Mouse (Mus musculus): Measurements from ENCODE around the gene Aip.
A peak's percentile ranks its signal among the peaks of the same experiment; 100 is the strongest.

Gene Aip

GRCm38 (mm10) chr19:4108535-4108934 lies 17.1 kb downstream of the Aip start:
- no peak for DNase-seq

DNA sequence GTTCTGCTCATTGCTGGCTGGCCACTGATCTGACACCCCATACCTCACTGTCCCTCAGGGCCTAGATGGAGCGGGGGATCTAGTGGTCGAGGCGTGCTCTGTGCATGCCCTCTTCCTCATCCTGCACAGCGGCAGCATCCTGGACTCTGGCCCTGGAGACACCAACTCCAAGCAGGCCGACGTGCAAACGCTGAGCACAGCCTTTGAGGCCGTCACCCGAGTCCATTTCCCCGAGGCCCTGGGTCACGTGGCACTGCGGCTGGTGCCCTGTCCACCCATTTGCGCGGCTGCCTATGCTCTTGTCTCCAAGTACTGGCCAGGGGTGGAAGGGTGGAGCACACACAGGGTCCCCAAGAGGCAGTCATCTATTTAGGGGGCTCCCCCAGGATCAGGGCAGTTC lies 19.0 kb downstream of the Aip start:
- no peak for DNase-seq

GRCm38 (mm10) chr19:4104675-4105194 lies 20.9 kb downstream of the Aip start:
- DNase-seq, result no peak

GRCm38 (mm10) chr19:4103792-4104191 lies 21.9 kb downstream of the Aip start:
- DNase-seq, result no peak

- no peak for DNase-seq
Observed at GRCm38 (mm10) chr19:4103294-4103693, 22.4 kb downstream of the Aip start.

GRCm38 (mm10) chr19:4102626-4103025 lies 23.0 kb downstream of the Aip start:
- DNase-seq, result no peak

DNA sequence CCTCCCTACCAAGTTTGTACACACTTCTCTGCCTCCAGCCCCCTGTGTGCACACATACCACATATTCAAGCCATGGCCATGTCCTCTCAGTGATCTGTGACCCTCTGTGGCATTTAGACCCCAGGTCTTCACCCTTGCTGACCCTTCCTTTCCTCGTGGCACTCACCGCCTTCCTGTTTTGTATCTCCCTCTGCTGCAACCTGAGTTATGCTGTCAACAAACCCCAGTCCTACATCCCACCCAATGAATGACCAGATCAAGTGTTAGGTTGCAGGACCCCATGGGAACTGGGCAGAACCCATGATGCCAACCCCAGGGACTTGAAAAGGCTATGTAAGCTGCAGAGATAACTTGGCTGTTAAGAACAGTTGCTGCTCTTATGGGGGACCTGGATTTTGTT lies 23.6 kb downstream of the Aip start:
- DNase-seq, result no peak

DNA sequence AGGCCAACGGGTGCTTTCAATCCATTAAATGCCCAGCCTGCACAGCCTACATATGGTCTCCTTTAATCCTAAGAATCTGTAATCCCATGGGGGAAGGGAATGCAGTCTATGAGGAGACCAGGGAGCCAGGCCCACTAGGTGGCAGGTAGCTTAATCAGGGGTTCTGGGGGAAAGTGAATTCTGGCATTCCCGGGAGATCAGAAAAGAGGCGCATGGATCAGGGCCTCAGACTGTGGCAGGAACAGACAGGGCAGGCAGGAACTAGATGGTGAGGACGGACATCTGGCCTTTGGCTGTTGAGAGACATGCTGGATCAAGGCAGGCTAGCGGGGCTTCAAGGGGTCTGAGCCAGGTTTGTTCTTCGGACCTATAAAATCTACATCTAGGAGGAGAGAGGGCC lies 24.2 kb downstream of the Aip start:
- no peak for DNase-seq

DNA sequence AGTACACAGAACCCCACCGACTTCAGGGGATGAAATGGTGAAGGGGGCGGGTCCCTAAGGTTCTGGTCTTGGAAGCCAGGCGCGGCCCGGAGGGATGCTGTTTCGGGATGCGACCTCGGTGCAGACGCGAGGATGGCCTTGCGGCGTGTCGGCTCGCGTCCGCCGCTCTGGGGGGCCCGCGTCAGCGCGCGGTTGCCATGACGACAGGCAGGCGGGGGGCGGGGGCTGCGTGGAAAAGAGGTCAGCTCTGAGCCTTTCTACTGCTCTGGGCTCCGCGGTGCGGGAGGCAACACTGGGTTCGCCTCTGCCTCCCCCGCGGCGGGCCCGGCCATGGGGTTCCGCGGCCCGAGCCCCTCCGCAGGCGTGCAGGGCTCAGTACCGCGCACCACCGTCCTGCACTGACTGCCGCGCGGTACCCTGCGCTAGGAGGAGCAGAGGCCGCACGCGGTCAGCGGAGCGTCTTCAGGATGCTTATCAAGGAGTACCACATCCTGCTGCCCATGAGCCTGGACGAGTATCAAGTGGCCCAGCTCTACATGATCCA lies 24.9 kb downstream of the Aip start:
- peak; percentile 46 to 51 for DNase-seq

GRCm38 (mm10) chr19:4099837-4100717 lies 25.6 kb downstream of the Aip start, which contains the start of gene Pitpnm1:
Pitpnm1 (plus strand) TSS chr19:4099998.
- peak; percentile 70 for DNase-seq

DNA sequence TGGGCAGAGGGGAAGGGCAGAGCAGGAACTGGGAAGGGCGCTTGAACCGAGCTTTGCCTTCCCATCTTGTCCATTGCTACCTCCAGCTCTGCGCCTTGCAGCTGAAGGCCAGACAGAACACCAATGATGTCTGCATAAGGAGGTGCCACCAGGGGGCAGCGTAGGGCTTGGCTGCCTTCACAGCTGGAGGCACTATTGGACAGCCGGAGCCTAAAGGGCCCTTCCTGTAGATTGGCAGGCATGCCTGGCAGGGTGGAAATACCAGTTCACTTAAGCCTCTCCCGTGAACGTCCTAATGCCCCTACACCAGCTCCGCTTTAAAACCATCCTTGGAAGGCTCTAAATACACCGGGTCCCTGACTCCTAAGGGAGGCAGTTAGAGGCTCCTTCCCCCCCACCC lies 26.6 kb downstream of the Aip start:
- DNase-seq, result peak; percentile 95 to 97

DNA sequence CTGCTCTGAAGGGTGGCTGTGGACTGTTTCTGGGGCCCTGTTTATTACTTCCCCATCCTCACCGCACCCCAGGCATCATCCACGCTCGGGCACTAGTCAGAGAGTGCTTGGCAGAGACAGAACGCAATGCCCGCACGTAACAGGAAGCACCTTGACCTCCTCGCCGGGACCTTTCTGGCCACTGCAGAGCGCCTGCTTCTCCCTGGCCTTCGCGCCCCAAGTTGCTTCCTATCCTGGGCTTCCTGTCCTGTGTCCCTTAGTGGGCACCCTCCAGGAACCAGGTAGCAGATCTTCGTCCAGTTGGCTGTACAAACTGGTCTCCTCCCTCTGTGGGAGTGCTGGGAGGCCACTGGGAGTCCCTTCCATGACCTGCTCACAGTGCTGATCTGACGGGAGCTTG lies 27.2 kb downstream of the Aip start:
- peak in 1 of 2 experiments; percentile 9 for DNase-seq

GRCm38 (mm10) chr19:4097441-4097825 lies 28.2 kb downstream of the Aip start:
- no peak for DNase-seq

DNA sequence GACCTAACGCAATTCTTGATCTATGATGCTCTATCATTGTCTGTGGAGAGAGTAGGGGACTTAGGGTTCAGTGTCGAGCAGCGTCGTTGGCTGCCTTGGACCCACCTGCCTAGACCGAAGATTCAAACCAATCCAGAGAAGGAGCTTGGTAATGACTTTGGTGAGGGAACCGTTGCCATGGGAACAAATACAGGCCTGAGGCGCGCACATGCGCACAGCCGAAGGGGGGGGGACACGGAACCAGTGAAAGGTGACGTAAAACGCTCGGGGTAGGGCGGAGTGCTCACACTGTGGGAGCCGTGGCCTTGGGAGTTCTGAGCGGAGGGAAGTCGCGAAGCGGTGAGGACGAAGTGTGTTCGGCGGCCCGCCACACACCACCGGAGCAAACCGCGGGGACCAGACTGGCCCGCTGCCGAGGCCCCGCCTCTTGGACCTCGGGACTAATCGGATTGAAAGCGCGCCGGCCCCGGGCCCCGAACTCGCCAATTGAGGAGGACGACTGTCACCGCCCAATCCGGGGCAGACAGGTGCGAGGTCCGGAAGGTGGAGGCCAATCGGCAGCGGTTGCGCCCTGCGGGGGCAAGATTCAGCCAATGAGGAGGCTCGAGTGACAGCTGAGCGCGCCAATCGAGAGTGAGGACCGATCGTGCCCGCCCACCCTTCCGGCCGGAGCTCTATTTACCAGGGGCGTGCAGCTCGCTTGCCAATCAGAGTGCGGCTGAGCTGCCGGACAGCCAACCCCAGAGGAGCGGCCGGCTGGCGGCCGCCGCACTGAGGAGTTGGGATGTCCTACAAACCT lies 28.8 kb downstream of the Aip start, which contains the start of gene Cdk2ap2:
Gene Cdk2ap2, plus strand, starts transcription at position 541 of the 799 bp plus-strand sequence.
- DNase-seq, result peak; percentile 98

DNA sequence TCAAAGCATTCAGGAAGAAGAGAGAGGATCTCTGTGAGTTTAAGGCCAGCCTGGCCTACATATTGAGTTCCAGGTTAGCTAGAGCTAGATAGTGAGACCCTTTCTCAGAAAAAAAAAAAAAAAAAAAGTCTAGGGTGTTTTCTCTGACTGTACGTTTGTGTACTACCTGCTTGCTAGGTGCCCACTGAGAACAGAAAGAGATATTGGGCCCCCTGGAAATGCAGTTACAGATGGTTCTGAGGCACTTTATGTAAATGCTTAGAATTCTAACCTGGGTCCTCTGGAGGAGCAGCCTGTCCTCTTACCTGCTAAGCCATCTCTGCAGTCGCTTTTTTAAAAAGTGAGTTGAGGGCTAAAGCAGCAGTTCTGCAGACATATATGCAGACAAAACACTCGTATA lies 29.9 kb downstream of the Aip start:
- DNase-seq, result no peak

- DNase-seq, result no peak
Observed at GRCm38 (mm10) chr19:4094774-4095303, 30.8 kb downstream of the Aip start.

DNA sequence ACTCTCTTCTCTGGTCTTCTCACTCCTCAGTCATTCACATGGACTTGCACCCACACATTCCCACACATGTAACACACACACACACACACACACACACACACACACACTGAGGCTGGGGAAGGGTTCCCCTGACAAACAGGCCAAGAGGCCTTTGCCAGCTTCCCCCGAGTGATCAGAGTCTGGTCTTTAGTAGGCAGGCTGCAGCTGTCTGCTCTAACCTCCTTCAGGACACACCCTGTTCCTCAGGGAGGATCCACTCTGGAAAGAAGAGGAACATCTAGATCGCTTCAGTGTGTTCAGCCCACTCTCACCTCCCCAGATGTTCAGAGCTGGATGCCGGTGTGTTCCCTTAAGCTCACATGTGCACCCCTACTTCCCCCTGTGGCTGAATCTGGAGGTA lies 31.3 kb downstream of the Aip start:
- DNase-seq, result no peak

GRCm38 (mm10) chr19:4093772-4094171 lies 31.9 kb downstream of the Aip start:
- DNase-seq, result no peak

- DNase-seq, result no peak
Observed at GRCm38 (mm10) chr19:4092750-4093149, 32.9 kb downstream of the Aip start.

DNA sequence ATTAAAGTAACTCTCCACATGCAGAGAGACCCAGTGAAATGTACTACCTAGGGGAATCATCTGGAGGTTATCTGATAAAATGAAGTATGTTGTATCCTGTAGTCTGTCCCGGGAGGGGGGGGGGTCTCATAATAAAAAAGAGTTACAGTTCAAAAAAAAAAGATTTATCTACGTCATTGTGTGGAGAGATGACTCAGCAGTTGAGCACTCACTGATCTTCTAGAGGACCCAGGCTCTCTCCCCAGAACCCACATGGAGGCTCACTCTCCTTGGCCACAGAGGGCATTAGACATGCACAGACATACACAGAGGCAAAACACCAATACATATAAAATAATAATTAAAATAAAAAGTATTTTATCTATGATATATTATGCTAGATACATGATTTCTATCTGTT lies 34.3 kb downstream of the Aip start:
- DNase-seq, result no peak

GRCm38 (mm10) chr19:4090446-4090845 lies 35.2 kb downstream of the Aip start:
- no peak for DNase-seq

DNA sequence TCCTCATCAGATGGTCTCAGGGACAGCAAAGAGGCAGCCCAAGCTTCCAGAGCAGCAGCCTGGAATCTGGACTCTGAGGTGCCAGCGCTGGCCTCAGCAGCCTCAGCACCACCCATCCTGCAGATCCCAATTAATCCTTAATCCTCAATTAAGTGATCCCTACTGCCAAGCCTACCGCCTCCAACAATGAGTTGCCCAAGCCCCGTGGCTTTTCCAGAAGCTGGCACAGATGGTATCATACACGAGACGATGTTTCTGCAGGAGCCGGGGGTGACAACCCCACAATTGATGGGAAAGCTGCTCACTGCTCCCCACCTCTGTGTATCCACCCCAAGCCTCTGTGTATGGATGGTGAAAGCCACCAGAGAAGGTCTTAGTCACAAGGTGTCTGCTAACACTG lies 36.5 kb downstream of the Aip start:
- no peak for DNase-seq

GRCm38 (mm10) chr19:4088146-4088545 lies 37.5 kb downstream of the Aip start:
- DNase-seq, result no peak

Measured in B cell, adult 2 months (primary cell).